Mouse (Mus musculus) stomach, postnatal 0 days (tissue): Measurements from ENCODE around the gene Krt39.

ENCODE experiments used
- CTCF ChIP-seq: IDR thresholded peaks from 2 replicates; pipeline ENCODE4 v1.5.1; 2016; ENCODE audit warnings: antibody characterized with exemption, low read depth, mild to moderate bottlenecking, moderate library complexity
- EP300 ChIP-seq: optimal IDR thresholded peaks from 2 replicates; pipeline ENCODE3; 2016; ENCODE audit warnings: antibody characterized with exemption

DNA sequence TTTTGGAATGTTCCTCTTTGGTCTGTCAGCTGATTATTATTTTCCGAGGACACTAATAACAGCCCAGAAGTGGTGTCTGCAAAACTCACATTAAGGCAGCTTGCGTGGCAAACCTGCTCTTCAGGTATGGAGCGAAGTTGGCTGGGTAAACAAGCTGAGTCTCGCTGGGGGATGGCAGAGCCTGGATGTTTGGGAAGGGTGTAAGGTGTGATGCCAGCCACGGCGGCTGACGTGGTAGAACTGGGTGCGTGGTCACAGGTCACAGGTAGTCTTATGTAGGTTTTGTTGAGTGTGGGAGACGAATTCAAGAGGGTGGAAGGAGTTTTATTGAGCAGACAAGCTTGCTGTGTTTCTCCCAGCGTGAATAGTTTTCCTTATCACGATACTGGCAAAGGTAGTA is 52.6 kb downstream of the Krt39 start:
- TF ChIP-seq CTCF (no peak), EP300 (no peak)
